Mouse (Mus musculus): ENCODE data around the gene Vwa3b. TPM values are rescaled to one million over a fixed set of nuclear protein-coding genes. Genes with fewer than 3 reads are reported as not detected.

The Vwa3b gene
- polyA plus RNA-seq, 1 experiment = 3.9 TPM

- Histone ChIP-seq H3K27ac (ENCODE audit: control insufficient read depth, insufficient read depth, low read depth, low read length, poor library complexity) (no peak overlapping the region), H3K4me3 (replicated peaks; ENCODE audit: control insufficient read depth, low read depth, low read length) (no peak overlapping the region), H3K4me1 (ENCODE audit: control insufficient read depth, insufficient read depth, low read length) (no peaks in the 10 kb centered on the region)
- 63% methylated on average over 7 of the region's 7 CpGs for WGBS
- no peak for TF ChIP-seq POLR2A (IDR thresholded peaks at IDR 0.05; ENCODE audit: borderline replicate concordance, control insufficient read depth, low read depth, low read length)
Observed at GRCm38 (mm10) chr1:37013687-37014086, 12.7 kb upstream of the Vwa3b start.

- WGBS = 73% methylated on average over 6 of the region's 6 CpGs
- TF ChIP-seq CTCF (IDR thresholded peaks at IDR 0.05; ENCODE audit: control insufficient read depth, insufficient read depth, low read length) = no peak
- no peak for TF ChIP-seq POLR2A (IDR thresholded peaks at IDR 0.05; ENCODE audit: borderline replicate concordance, control insufficient read depth, low read depth, low read length)
- no peaks in the 10 kb centered on the region for H3K4me1 ChIP-seq (ENCODE audit: control insufficient read depth, insufficient read depth, low read length)
- H3K4me3 ChIP-seq (replicated peaks; ENCODE audit: control insufficient read depth, low read depth, low read length) = no peak overlapping the region
- no peak overlapping the region for H3K27ac ChIP-seq (ENCODE audit: control insufficient read depth, insufficient read depth, low read depth, low read length, poor library complexity)
Observed at GRCm38 (mm10) chr1:37019017-37019416, 7.4 kb upstream of the Vwa3b start.

GRCm38 (mm10) chr1:37022704-37023103 lies 3.7 kb upstream of the Vwa3b start:
- no peaks in the 10 kb centered on the region for H3K4me1 ChIP-seq (ENCODE audit: control insufficient read depth, insufficient read depth, low read length)
- H3K27ac ChIP-seq (ENCODE audit: control insufficient read depth, insufficient read depth, low read depth, low read length, poor library complexity) = no peak overlapping the region
- 74% methylated on average over 2 of the region's 2 CpGs for WGBS
- no peak overlapping the region for H3K4me3 ChIP-seq (replicated peaks; ENCODE audit: control insufficient read depth, low read depth, low read length)
- no peak for TF ChIP-seq CTCF (IDR thresholded peaks at IDR 0.05; ENCODE audit: control insufficient read depth, insufficient read depth, low read length)

DNA sequence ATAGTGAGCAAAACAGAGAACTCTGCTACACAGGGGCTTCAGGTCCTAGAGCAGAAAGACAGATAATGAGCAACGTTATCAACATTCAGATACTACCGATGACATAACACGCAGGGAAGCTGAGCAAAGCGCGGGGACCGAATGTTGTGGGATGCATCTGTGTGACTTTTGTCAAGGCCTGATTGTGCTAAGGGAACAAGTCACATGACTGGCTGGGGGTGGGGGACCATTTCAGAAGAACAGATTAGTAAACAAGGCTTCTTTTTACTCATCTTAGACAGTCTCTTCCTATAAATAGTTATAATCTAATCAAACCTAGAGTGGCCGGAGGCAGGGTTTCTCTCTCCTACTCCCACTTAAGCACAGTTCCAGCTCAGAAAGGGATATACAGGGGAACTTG lies 1.7 kb upstream of the Vwa3b start:
- Histone ChIP-seq H3K4me1 (ENCODE audit: control insufficient read depth, insufficient read depth, low read length) (no peaks in the 10 kb centered on the region), H3K27ac (ENCODE audit: control insufficient read depth, insufficient read depth, low read depth, low read length, poor library complexity) (no peak overlapping the region), H3K4me3 (replicated peaks; ENCODE audit: control insufficient read depth, low read depth, low read length) (no peak overlapping the region)
- WGBS = 89% methylated on average over 7 of the region's 7 CpGs
- no peak for TF ChIP-seq CTCF (IDR thresholded peaks at IDR 0.05; ENCODE audit: control insufficient read depth, insufficient read depth, low read length)
- TF ChIP-seq POLR2A (IDR thresholded peaks at IDR 0.05; ENCODE audit: borderline replicate concordance, control insufficient read depth, low read depth, low read length) = no peak

DNA sequence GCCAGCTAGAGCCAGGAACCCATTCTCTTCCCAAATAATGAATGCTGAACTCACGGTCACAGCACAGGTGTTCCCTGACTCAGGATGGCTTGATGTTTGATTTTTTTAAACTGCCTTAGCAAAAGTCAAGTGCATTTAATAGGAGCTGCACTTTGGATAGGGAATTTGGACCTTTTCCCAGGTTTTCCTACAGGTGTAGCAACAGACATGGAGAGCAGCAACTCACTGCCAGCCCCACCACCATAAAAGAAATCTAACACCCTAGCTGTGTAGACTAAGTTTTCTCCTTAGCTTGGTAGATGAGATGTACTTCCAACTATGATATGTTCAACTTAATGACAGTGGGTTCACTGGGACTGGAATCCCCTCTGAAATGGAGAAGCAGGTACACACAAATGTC lies 1.0 kb upstream of the Vwa3b start:
- no peak for TF ChIP-seq CTCF (IDR thresholded peaks at IDR 0.05; ENCODE audit: control insufficient read depth, insufficient read depth, low read length)
- no peak for TF ChIP-seq POLR2A (IDR thresholded peaks at IDR 0.05; ENCODE audit: borderline replicate concordance, control insufficient read depth, low read depth, low read length)
- no peak overlapping the region for H3K27ac ChIP-seq (ENCODE audit: control insufficient read depth, insufficient read depth, low read depth, low read length, poor library complexity)
- no peaks in the 10 kb centered on the region for H3K4me1 ChIP-seq (ENCODE audit: control insufficient read depth, insufficient read depth, low read length)
- 71% methylated on average over 1 of the region's 1 CpGs for WGBS
- H3K4me3 ChIP-seq (replicated peaks; ENCODE audit: control insufficient read depth, low read depth, low read length) = no peak overlapping the region

DNA sequence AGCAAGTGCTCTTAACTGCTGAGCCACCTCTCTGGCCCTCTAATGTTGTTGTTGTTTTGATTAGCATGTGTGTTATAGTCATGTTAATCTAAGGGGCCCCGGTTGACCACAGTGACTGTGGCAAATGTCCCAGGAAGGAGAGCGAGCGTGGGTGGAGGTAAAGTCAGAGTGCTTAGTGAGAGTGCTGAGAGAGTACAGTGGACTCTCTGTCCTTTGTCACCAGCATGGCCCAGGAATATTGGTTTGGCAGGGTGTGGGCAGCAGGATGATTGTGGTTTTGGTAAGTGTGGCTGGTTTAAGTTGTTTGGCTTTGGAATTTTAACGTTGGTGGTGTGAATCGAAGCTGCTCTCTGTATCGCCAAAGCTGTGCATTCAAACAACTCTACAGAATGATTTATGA lies 470 bp downstream of the Vwa3b start:
- 74% methylated on average over 6 of the region's 6 CpGs for WGBS
- H3K27ac ChIP-seq (ENCODE audit: control insufficient read depth, insufficient read depth, low read depth, low read length, poor library complexity) = no peak overlapping the region
- H3K4me1 ChIP-seq (ENCODE audit: control insufficient read depth, insufficient read depth, low read length) = no peaks in the 10 kb centered on the region
- no peak for TF ChIP-seq CTCF (IDR thresholded peaks at IDR 0.05; ENCODE audit: control insufficient read depth, insufficient read depth, low read length)
- TF ChIP-seq POLR2A (IDR thresholded peaks at IDR 0.05; ENCODE audit: borderline replicate concordance, control insufficient read depth, low read depth, low read length) = no peak
- no peak overlapping the region for H3K4me3 ChIP-seq (replicated peaks; ENCODE audit: control insufficient read depth, low read depth, low read length)

- Histone ChIP-seq H3K4me3 (replicated peaks; ENCODE audit: control insufficient read depth, low read depth, low read length) (peak overlapping the region; percentile 50), H3K4me1 (ENCODE audit: control insufficient read depth, insufficient read depth, low read length) (no peaks in the 10 kb centered on the region), H3K27ac (ENCODE audit: control insufficient read depth, insufficient read depth, low read depth, low read length, poor library complexity) (no peak overlapping the region)
- no peak for TF ChIP-seq POLR2A (IDR thresholded peaks at IDR 0.05; ENCODE audit: borderline replicate concordance, control insufficient read depth, low read depth, low read length)
- no peak for TF ChIP-seq CTCF (IDR thresholded peaks at IDR 0.05; ENCODE audit: control insufficient read depth, insufficient read depth, low read length)
- 5% methylated on average over 18 of the region's 18 CpGs for WGBS
Observed at GRCm38 (mm10) chr1:37028439-37029153, 2.2 kb downstream of the Vwa3b start.

DNA sequence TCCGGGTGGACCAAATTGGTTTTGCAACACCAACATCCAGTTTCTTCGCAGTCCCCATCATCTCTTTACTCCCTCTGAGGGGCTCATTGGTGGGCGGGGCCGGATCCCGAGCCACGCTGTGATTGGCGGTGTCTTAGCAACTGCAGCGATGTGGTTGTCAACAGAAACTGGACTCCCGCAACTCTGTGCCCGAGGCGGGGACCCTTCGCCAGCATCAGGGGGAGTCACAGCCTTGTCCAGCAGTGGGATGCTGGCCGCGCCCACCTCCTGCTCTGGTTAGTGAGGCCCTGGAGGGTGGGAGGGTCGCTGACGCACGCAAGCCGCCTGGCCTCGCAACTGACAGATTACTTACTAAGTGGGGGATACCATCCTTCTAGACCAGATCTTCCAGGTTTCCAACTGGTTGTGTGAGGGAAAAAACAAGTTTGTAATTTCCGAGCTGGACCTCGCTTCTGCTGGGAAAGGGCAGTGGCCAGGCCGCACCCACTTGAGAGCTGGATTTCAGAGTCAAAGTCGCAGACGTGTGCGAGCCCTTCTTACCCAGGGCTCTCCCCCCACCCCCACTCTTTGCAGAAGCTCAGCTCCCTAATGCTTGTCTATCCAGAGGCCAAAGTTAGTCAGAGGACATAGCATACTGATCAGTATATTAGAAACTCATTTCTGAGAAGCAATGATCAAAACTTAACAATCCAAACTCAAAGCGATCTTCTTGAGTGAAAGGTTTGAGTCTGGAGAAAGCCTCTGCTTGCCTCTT lies 2.9 kb downstream of the Vwa3b start:
- Histone ChIP-seq H3K4me3 (replicated peaks; ENCODE audit: control insufficient read depth, low read depth, low read length) (peak overlapping the region; percentile 50), H3K4me1 (ENCODE audit: control insufficient read depth, insufficient read depth, low read length) (no peaks in the 10 kb centered on the region), H3K27ac (ENCODE audit: control insufficient read depth, insufficient read depth, low read depth, low read length, poor library complexity) (no peak overlapping the region)
- TF ChIP-seq POLR2A (IDR thresholded peaks at IDR 0.05; ENCODE audit: borderline replicate concordance, control insufficient read depth, low read depth, low read length) (no peak), CTCF (IDR thresholded peaks at IDR 0.05; ENCODE audit: control insufficient read depth, insufficient read depth, low read length) (no peak)
- 3% methylated on average over 26 of the region's 26 CpGs for WGBS

Measured in bone marrow, adult 2 months (tissue).